Mouse (Mus musculus): ENCODE data around the gene Spindoc. TPM values are rescaled to one million over a fixed set of nuclear protein-coding genes. Genes with fewer than 3 reads are reported as not detected.
A peak's percentile ranks its signal among the peaks of the same experiment; 100 is the strongest.

The Spindoc gene
- polyA plus RNA-seq, 1 experiment = 43.8 TPM

- Histone ChIP-seq H3K4me3 (ENCODE audit: low read depth, low read length) (peak overlapping the region; percentile 92), H3K27me3 (ENCODE audit: control insufficient read depth, insufficient read depth, low read length, poor library complexity, severe bottlenecking) (no peaks in the 10 kb centered on the region), H3K9me3 (replicated peaks; ENCODE audit: control insufficient read depth, insufficient read depth, low read length, poor library complexity, severe bottlenecking) (no peaks in the 10 kb centered on the region), H3K36me3 (ENCODE audit: control insufficient read depth, insufficient read depth, low read length, poor library complexity, severe bottlenecking) (no peaks in the 10 kb centered on the region), H3K27ac (ENCODE audit: insufficient read depth, low read length) (no peak overlapping the region), H3K4me1 (ENCODE audit: control insufficient read depth, insufficient read depth, low read length) (peaks cover 10% of the 10 kb centered on the region), H3K9ac (ENCODE audit: low read depth, poor library complexity, severe bottlenecking) (peak overlapping the region; percentile 85)
- TF ChIP-seq POLR2A (IDR thresholded peaks at IDR 0.05; ENCODE audit: insufficient read depth, low read length) (no peak), CTCF (IDR thresholded peaks at IDR 0.05; ENCODE audit: low read depth, low read length) (no peak), EP300 (IDR thresholded peaks at IDR 0.05; ENCODE audit: insufficient read depth, low read depth, low read length) (no peak)
These were observed 41.9 kb downstream of the Spindoc start for GRCm38 (mm10) chr19:7340780-7341475.

DNA sequence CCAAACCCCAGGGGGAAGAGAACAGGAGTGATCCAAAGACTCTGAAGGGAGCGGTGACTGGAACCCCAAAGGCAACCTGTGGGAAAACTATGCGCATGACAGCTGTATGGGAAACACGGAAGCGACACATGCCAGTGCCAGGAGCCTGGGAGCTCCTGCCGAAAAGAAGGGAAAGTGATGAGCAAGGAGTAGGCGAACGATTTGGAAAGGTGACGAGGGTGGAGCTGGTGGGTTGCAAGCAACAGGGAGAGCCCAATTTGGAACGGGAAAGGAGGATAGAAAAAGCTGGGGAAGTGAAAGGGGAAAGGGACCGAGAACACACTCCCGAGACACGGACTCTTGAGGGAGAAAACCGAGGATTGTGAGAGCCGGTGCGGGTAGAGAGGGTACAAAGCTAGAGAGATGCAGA lies 42.4 kb downstream of the Spindoc start:
- peaks cover 10% of the 10 kb centered on the region for H3K4me1 ChIP-seq (ENCODE audit: control insufficient read depth, insufficient read depth, low read length)
- H3K27me3 ChIP-seq (ENCODE audit: control insufficient read depth, insufficient read depth, low read length, poor library complexity, severe bottlenecking) = no peaks in the 10 kb centered on the region
- peak overlapping the region; percentile 92 for H3K4me3 ChIP-seq (ENCODE audit: low read depth, low read length)
- peak overlapping the region; percentile 85 for H3K9ac ChIP-seq (ENCODE audit: low read depth, poor library complexity, severe bottlenecking)
- no peak overlapping the region for H3K27ac ChIP-seq (ENCODE audit: insufficient read depth, low read length)
- no peak for TF ChIP-seq EP300 (IDR thresholded peaks at IDR 0.05; ENCODE audit: insufficient read depth, low read depth, low read length)
- no peak for TF ChIP-seq CTCF (IDR thresholded peaks at IDR 0.05; ENCODE audit: low read depth, low read length)
- TF ChIP-seq POLR2A (IDR thresholded peaks at IDR 0.05; ENCODE audit: insufficient read depth, low read length) = no peak
- H3K36me3 ChIP-seq (ENCODE audit: control insufficient read depth, insufficient read depth, low read length, poor library complexity, severe bottlenecking) = no peaks in the 10 kb centered on the region
- H3K9me3 ChIP-seq (replicated peaks; ENCODE audit: control insufficient read depth, insufficient read depth, low read length, poor library complexity, severe bottlenecking) = no peaks in the 10 kb centered on the region

DNA sequence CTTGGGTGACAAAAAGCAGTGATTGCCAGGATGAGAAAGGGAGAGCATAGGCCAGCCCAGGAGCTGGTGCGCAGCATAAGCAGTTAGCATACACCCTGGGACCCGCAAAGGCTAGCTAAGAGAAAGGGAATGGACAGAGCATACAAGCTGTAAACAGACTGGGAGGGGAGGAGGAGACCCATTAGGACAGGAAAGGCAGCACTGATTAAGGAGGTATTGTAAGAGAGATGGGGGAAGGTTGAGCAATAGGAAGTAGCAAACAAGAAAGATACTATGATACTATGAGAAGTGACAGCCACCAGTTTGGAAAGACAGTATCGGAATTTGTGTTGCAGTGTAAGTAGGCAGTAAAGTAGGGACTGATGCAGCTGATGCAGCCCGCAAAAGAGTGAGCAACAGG lies 42.9 kb downstream of the Spindoc start:
- peak overlapping the region; percentile 92 for H3K4me3 ChIP-seq (ENCODE audit: low read depth, low read length)
- TF ChIP-seq CTCF (IDR thresholded peaks at IDR 0.05; ENCODE audit: low read depth, low read length) = no peak
- no peak for TF ChIP-seq EP300 (IDR thresholded peaks at IDR 0.05; ENCODE audit: insufficient read depth, low read depth, low read length)
- no peak for TF ChIP-seq POLR2A (IDR thresholded peaks at IDR 0.05; ENCODE audit: insufficient read depth, low read length)

GRCm38 (mm10) chr19:7339026-7339425 lies 43.8 kb downstream of the Spindoc start:
- Histone ChIP-seq H3K9me3 (replicated peaks; ENCODE audit: control insufficient read depth, insufficient read depth, low read length, poor library complexity, severe bottlenecking) (no peaks in the 10 kb centered on the region), H3K9ac (ENCODE audit: low read depth, poor library complexity, severe bottlenecking) (no peak overlapping the region), H3K4me3 (ENCODE audit: low read depth, low read length) (no peak overlapping the region), H3K36me3 (ENCODE audit: control insufficient read depth, insufficient read depth, low read length, poor library complexity, severe bottlenecking) (no peaks in the 10 kb centered on the region), H3K27ac (ENCODE audit: insufficient read depth, low read length) (no peak overlapping the region), H3K4me1 (ENCODE audit: control insufficient read depth, insufficient read depth, low read length) (peaks cover 10% of the 10 kb centered on the region), H3K27me3 (ENCODE audit: control insufficient read depth, insufficient read depth, low read length, poor library complexity, severe bottlenecking) (no peaks in the 10 kb centered on the region)
- no peak for TF ChIP-seq POLR2A (IDR thresholded peaks at IDR 0.05; ENCODE audit: insufficient read depth, low read length)

More for the DNA sequence above, 42.9 kb downstream of the Spindoc start:
- Histone ChIP-seq H3K4me1 (ENCODE audit: control insufficient read depth, insufficient read depth, low read length) (peaks cover 10% of the 10 kb centered on the region), H3K36me3 (ENCODE audit: control insufficient read depth, insufficient read depth, low read length, poor library complexity, severe bottlenecking) (no peaks in the 10 kb centered on the region), H3K27me3 (ENCODE audit: control insufficient read depth, insufficient read depth, low read length, poor library complexity, severe bottlenecking) (no peaks in the 10 kb centered on the region), H3K9me3 (replicated peaks; ENCODE audit: control insufficient read depth, insufficient read depth, low read length, poor library complexity, severe bottlenecking) (no peaks in the 10 kb centered on the region), H3K27ac (ENCODE audit: insufficient read depth, low read length) (no peak overlapping the region), H3K9ac (ENCODE audit: low read depth, poor library complexity, severe bottlenecking) (peak overlapping the region; percentile 85)

GRCm38 (mm10) chr19:7337781-7338342 lies 44.9 kb downstream of the Spindoc start:
- Histone ChIP-seq H3K9ac (ENCODE audit: low read depth, poor library complexity, severe bottlenecking) (no peak overlapping the region), H3K36me3 (ENCODE audit: control insufficient read depth, insufficient read depth, low read length, poor library complexity, severe bottlenecking) (no peaks in the 10 kb centered on the region)

DNA sequence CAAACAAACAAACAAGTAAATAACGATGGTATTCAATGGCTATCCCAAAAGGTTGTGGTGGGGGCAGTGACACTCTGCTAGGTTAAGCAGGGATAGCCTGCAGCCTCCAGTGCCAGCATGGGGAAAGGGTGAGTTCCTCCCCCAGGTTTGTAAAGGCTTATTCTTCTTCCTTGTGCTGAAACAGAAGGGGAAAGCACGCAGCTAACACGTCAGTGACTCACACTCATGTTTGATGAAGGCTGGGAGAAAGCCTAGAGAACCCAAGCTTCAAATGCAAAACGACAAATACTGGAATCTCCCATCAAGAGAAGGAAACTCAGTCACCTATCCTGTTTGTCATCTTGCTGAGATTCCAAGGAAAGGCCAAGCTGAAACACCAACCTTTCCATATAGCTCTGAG lies 47.1 kb downstream of the Spindoc start:
- Histone ChIP-seq H3K27ac (ENCODE audit: insufficient read depth, low read length) (no peak overlapping the region), H3K27me3 (ENCODE audit: control insufficient read depth, insufficient read depth, low read length, poor library complexity, severe bottlenecking) (no peaks in the 10 kb centered on the region), H3K4me3 (ENCODE audit: low read depth, low read length) (no peak overlapping the region), H3K9me3 (replicated peaks; ENCODE audit: control insufficient read depth, insufficient read depth, low read length, poor library complexity, severe bottlenecking) (no peaks in the 10 kb centered on the region), H3K36me3 (ENCODE audit: control insufficient read depth, insufficient read depth, low read length, poor library complexity, severe bottlenecking) (no peaks in the 10 kb centered on the region), H3K4me1 (ENCODE audit: control insufficient read depth, insufficient read depth, low read length) (peaks cover 10% of the 10 kb centered on the region), H3K9ac (ENCODE audit: low read depth, poor library complexity, severe bottlenecking) (no peak overlapping the region)
- TF ChIP-seq CTCF (IDR thresholded peaks at IDR 0.05; ENCODE audit: low read depth, low read length) = no peak
- TF ChIP-seq POLR2A (IDR thresholded peaks at IDR 0.05; ENCODE audit: insufficient read depth, low read length) = no peak
- TF ChIP-seq EP300 (IDR thresholded peaks at IDR 0.05; ENCODE audit: insufficient read depth, low read depth, low read length) = no peak

More at GRCm38 (mm10) chr19:7337781-7338342, 44.9 kb downstream of the Spindoc start:
- TF ChIP-seq CTCF (IDR thresholded peaks at IDR 0.05; ENCODE audit: low read depth, low read length) = no peak
- Histone ChIP-seq H3K27ac (ENCODE audit: insufficient read depth, low read length) (no peak overlapping the region), H3K9me3 (replicated peaks; ENCODE audit: control insufficient read depth, insufficient read depth, low read length, poor library complexity, severe bottlenecking) (no peaks in the 10 kb centered on the region), H3K27me3 (ENCODE audit: control insufficient read depth, insufficient read depth, low read length, poor library complexity, severe bottlenecking) (no peaks in the 10 kb centered on the region), H3K4me1 (ENCODE audit: control insufficient read depth, insufficient read depth, low read length) (peaks cover 10% of the 10 kb centered on the region), H3K4me3 (ENCODE audit: low read depth, low read length) (no peak overlapping the region)
